Mouse (Mus musculus): Measurements from ENCODE around the gene Adgrl1. TPM values are rescaled to one million over a fixed set of nuclear protein-coding genes. Genes with fewer than 3 reads are reported as not detected.
A peak's percentile ranks its signal among the peaks of the same experiment; 100 is the strongest.

Adgrl1 gene
- polyA plus RNA-seq, 1 experiment from 2014 or later: 29.1 TPM

- Histone ChIP-seq H3K9ac (peak within 1 kb of the TSS; percentile 84), H3K4me3 (ENCODE audit: low read depth, low read length) (peak within 1 kb of the TSS; percentile 97), H3K36me3 (ENCODE audit: insufficient read depth) (peaks cover 25% of the 10 kb centered on the region), H3K9me3 (ENCODE audit: low read depth, low read length) (no peaks in the 10 kb centered on the region), H3K27me3 (ENCODE audit: insufficient read depth, low read length) (no peaks in the 10 kb centered on the region), H3K4me2 (peak within 1 kb of the TSS; percentile 88), H3K4me1 (ENCODE audit: insufficient read depth) (peaks cover 4% of the 10 kb centered on the region; the same call in 1 of the 2 replicates), H3K27ac (ENCODE audit: low read depth) (peak within 1 kb of the TSS; percentile 60; the same call in 1 of the 2 replicates)
- peak; percentile 99 for DNase-seq
- TF ChIP-seq CTCF (IDR thresholded peaks at IDR 0.05; ENCODE audit: low read depth): no peak
- under 1% methylated on average over 81 of the region's 94 CpGs for WGBS
- ATAC-seq (ENCODE audit: insufficient read depth): peak; percentile 100
Measured at GRCm38 (mm10) chr8:83972150-83973120, 72.5 kb downstream of the Adgrl1 start, which contains the start of gene Prkaca. Gene Prkaca (plus strand): TSS chr8:83972993.

GRCm38 (mm10) chr8:83973161-83974031 lies 73.5 kb downstream of the Adgrl1 start:
- Histone ChIP-seq H3K27ac (ENCODE audit: low read depth) (peak overlapping the region; percentile 60; the same call in 1 of the 2 replicates), H3K4me2 (peak overlapping the region; percentile 88), H3K27me3 (ENCODE audit: insufficient read depth, low read length) (no peaks in the 10 kb centered on the region), H3K36me3 (ENCODE audit: insufficient read depth) (peaks cover 20% of the 10 kb centered on the region), H3K4me1 (ENCODE audit: insufficient read depth) (peaks cover 9% of the 10 kb centered on the region; the same call in 1 of the 2 replicates), H3K4me3 (ENCODE audit: low read depth, low read length) (peak overlapping the region; percentile 97), H3K9me3 (ENCODE audit: low read depth, low read length) (no peaks in the 10 kb centered on the region), H3K9ac (peak overlapping the region; percentile 84)
- no peak; the same call in 1 of the 2 replicates for ATAC-seq (ENCODE audit: insufficient read depth)
- no peak for DNase-seq
- no peak for TF ChIP-seq CTCF (IDR thresholded peaks at IDR 0.05; ENCODE audit: low read depth)
- WGBS: 2% methylated on average over 35 of the region's 37 CpGs

GRCm38 (mm10) chr8:83974521-83974920 lies 74.6 kb downstream of the Adgrl1 start:
- WGBS: 60% methylated on average over 4 of the region's 4 CpGs
- Histone ChIP-seq H3K27me3 (ENCODE audit: insufficient read depth, low read length) (no peaks in the 10 kb centered on the region), H3K4me3 (ENCODE audit: low read depth, low read length) (peak overlapping the region; percentile 97; the same call in 1 of the 2 replicates), H3K36me3 (ENCODE audit: insufficient read depth) (peaks cover 15% of the 10 kb centered on the region), H3K4me1 (ENCODE audit: insufficient read depth) (peaks cover 9% of the 10 kb centered on the region; the same call in 1 of the 2 replicates), H3K9me3 (ENCODE audit: low read depth, low read length) (no peaks in the 10 kb centered on the region), H3K4me2 (peak overlapping the region; percentile 88), H3K27ac (ENCODE audit: low read depth) (no peak overlapping the region), H3K9ac (no peak overlapping the region; the same call in 1 of the 2 replicates)
- DNase-seq: no peak
- no peak for ATAC-seq (ENCODE audit: insufficient read depth)
- TF ChIP-seq CTCF (IDR thresholded peaks at IDR 0.05; ENCODE audit: low read depth): no peak

GRCm38 (mm10) chr8:83976101-83976630 lies 76.3 kb downstream of the Adgrl1 start:
- Histone ChIP-seq H3K4me1 (ENCODE audit: insufficient read depth) (peaks cover 9% of the 10 kb centered on the region; the same call in 1 of the 2 replicates), H3K27ac (ENCODE audit: low read depth) (no peak overlapping the region), H3K27me3 (ENCODE audit: insufficient read depth, low read length) (no peaks in the 10 kb centered on the region), H3K9ac (no peak overlapping the region), H3K9me3 (ENCODE audit: low read depth, low read length) (no peaks in the 10 kb centered on the region), H3K36me3 (ENCODE audit: insufficient read depth) (peaks cover 25% of the 10 kb centered on the region), H3K4me2 (no peak overlapping the region), H3K4me3 (ENCODE audit: low read depth, low read length) (no peak overlapping the region)
- 78% methylated on average over 4 of the region's 4 CpGs for WGBS
- DNase-seq (no peak), ATAC-seq (ENCODE audit: insufficient read depth) (no peak)
- TF ChIP-seq CTCF (IDR thresholded peaks at IDR 0.05; ENCODE audit: low read depth): peak; percentile 35

- H3K36me3 ChIP-seq (ENCODE audit: insufficient read depth): peaks cover 32% of the 10 kb centered on the region
- H3K27ac ChIP-seq (ENCODE audit: low read depth): no peak overlapping the region
- no peak for ATAC-seq (ENCODE audit: insufficient read depth)
- no peak overlapping the region for H3K4me3 ChIP-seq (ENCODE audit: low read depth, low read length)
- no peak overlapping the region for H3K4me2 ChIP-seq
- peak; percentile 14; the same call in 1 of the 2 replicates for TF ChIP-seq CTCF (IDR thresholded peaks at IDR 0.05; ENCODE audit: low read depth)
- WGBS: 84% methylated on average over 5 of the region's 5 CpGs
- H3K4me1 ChIP-seq (ENCODE audit: insufficient read depth): peaks cover 9% of the 10 kb centered on the region; the same call in 1 of the 2 replicates
- H3K9me3 ChIP-seq (ENCODE audit: low read depth, low read length): no peaks in the 10 kb centered on the region
- DNase-seq: no peak
- no peak overlapping the region for H3K9ac ChIP-seq
- no peaks in the 10 kb centered on the region for H3K27me3 ChIP-seq (ENCODE audit: insufficient read depth, low read length)
Measured at GRCm38 (mm10) chr8:83976779-83977350, 77.0 kb downstream of the Adgrl1 start.

- DNase-seq: peak; percentile 41
- Histone ChIP-seq H3K4me2 (0 out of 2 replicates have a peak overlapping the region, but pooled peaks have one; percentile 18), H3K4me1 (ENCODE audit: insufficient read depth) (peaks cover 9% of the 10 kb centered on the region; the same call in 1 of the 2 replicates), H3K27me3 (ENCODE audit: insufficient read depth, low read length) (no peaks in the 10 kb centered on the region), H3K36me3 (ENCODE audit: insufficient read depth) (peaks cover 40% of the 10 kb centered on the region), H3K9me3 (ENCODE audit: low read depth, low read length) (no peaks in the 10 kb centered on the region), H3K4me3 (ENCODE audit: low read depth, low read length) (no peak overlapping the region), H3K9ac (0 out of 2 replicates have a peak overlapping the region, but pooled peaks have one; percentile 23), H3K27ac (ENCODE audit: low read depth) (no peak overlapping the region)
- no peak for TF ChIP-seq CTCF (IDR thresholded peaks at IDR 0.05; ENCODE audit: low read depth)
- ATAC-seq (ENCODE audit: insufficient read depth): no peak
- 49% methylated on average over 6 of the region's 6 CpGs for WGBS
Measured at GRCm38 (mm10) chr8:83977646-83978045, 77.7 kb downstream of the Adgrl1 start.

All from lung, embryonic 14.5 days (tissue).